Mouse (Mus musculus) T-cell, adult 2 months (primary cell): ENCODE results near the gene Acox1.

Experiments
- DNase-seq: peaks from one replicate; pipeline ENCODE4 v3.0.0; 2022; ENCODE audit warnings: low spot score

The Acox1 gene

DNA sequence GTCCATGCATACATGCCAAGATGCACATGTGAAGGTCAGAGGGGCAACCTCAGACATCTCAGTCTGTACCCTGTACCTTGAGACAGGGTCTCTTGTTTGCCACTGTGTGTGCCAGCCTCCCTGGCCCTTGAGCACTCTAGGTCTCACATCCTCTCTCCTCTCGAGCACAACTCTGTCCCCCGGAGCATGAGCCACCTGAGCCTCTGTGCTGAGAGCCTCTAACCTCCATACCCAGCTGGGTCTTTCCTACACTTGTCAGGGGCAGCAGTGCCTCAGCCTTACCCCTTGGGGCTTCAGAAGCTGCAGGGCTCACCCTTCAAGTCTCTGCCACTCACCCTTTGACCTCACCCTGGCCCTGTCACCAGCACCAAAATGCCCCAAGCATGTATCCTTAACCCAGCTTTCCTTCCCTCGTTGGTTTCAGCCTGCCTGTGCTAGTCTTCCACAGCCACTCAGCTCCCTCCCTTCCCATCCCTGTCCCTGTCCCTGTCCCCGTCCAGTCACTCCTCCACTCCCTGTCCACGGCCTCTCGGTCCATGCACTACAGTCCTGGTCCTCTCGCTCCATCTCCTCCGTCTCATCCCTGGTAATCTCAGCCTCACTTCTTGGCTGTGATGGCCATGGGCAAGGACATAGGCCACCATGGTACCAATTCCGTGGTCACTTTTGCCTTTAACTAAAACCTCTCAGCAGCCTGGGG is 69.6 kb downstream of the Acox1 start:
- DNase-seq: no peak

DNA sequence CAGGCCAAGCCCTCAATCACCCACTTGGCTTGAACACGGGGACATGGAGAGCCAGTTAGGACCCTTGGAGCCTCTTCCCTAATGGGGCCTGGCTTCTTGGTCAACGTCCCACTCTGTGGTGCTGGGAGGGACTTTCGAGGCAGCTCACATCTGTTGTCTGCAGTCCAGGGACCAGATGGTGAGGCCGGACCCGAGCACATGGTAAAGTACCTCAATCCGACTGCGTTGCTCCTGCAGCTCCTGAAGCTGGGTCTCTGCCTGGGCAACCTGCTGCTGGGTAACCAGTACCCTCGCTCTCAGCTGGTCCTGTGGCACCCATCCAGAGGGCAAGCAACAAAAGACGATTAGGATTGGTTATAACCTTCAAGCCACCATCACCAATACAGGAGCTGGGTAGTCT is 70.9 kb downstream of the Acox1 start:
- no peak for DNase-seq

DNA sequence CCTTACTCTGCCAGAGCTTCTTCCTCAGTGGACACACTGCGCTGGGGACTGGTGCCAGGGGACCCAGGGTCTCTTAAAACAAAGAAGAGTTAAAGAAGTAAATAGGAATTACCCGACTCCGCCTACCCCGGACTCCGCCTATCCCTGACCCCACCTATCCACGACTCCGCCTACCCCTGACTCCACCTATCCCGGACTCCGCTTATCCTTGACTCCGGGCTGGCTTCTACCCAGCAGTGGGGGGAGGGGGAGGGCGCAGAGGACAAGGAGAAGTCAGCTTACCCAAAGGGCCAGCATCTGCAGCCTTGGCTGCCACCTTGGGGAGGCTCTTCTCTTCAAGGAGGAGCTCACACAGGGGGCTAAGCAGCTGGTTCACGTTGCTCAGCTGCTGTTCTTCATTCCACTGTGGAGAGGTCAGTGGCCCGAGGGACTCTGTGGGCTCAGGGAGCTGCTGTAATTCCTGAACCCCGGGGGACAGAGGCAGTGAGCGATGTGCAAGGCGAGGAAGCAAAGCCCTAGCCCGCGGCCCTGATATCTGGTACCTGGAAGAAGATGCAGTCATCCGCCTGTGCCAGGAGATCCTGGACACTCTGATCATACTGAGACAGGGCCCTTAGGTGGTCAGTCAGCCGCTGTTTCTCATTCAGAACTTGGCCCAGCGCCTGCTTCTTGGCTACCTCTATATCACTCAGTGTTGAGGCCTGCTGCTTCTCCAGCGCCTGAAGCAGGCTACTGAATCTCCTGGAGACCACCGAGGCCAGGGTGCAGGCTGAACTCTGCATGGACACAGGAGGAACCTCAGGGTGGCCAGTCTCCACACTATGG is 71.5 kb downstream of the Acox1 start, which contains the start of gene Trim47:
Gene Trim47 (minus strand): TSS at position 55 of the 825 bp plus-strand sequence.
- DNase-seq: no peak

DNA sequence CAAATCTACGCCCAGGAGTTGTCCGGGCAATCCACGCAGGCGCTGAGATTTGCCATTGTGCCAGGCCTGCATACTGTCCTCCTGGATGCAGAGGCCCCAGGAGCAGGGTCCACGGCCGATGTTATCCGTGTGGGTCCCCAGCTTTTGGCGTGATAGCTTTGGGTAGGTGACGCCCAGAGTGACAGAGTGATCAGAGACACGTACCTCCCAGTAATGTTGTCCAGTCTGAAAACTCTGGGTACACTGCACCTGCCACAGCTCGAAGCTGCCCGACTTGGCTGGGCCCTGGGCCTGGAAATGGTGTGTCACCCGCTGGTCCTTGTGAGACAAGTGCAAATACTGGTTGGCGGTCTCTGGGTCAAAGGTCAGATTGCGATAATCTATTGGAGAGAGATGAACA is 72.6 kb downstream of the Acox1 start:
- DNase-seq: no peak
